8 mouse cellular contexts compared by ENCODE assay signal in the genomic region with DNA sequence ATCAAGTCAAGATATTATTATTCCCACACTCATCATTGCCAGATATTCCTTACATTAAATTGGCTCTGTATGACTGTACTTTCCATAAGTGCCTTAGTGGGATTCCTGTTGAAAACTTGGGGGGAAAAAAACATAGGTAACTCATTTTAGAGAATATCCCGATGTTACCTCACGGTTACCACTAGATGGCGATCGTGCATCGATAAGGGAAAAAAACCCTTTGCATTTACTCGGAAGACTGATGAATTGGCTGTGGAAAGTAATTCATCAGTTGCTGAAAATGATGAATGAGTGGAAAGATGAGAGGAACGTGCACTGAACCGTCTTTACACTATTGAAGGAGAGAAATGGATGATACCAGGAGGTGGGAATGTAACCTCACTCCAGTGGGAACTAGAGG.
DNase-seq lines count a peak whose midpoint lies in the region; ATAC-seq and TF ChIP-seq lines count a peak whose summit lies in the region.
"Had no signal": no experiment of that assay in that cellular context is flagged by ENCODE, and none has a peak within 500 bp of the region (broad histone marks: within the 10 kb centered on the region; RNA-seq: fewer than 3 reads in every experiment).

No protein-coding gene starts in this region.

- no peaks in the 10 kb centered on the region for H3K36me3 ChIP-seq in kidney, postnatal 0 days (ENCODE audit: insufficient read depth, low read length)
- no peaks in the 10 kb centered on the region for H3K36me3 ChIP-seq in ES-E14 (ENCODE audit: control insufficient read depth, insufficient read depth, low read length, poor library complexity, severe bottlenecking)
- H3K36me3 ChIP-seq in embryonic facial prominence, embryonic 11.5 days (replicated peaks; ENCODE audit: control insufficient read depth, insufficient read depth, low read depth, low read length) = no peaks in the 10 kb centered on the region
- H3K36me3 ChIP-seq: embryonic facial prominence, embryonic 13.5 days had no signal

- in situ Hi-C loops in ES-E14 (cut with MboI; ENCODE audit: low sequenced_read_pairs in 2 of 2, unreplicated experiment in 2 of 2) = loop anchor here in 1 of 2 experiments (25.0 kb wide), 1 partner anchor 483 kb away; no protein-coding TSS in a partner anchor

- H3K27ac ChIP-seq in kidney, postnatal 0 days = no peak overlapping the region
- no peak overlapping the region for H3K27ac ChIP-seq in ES-E14 (ENCODE audit: insufficient read depth, low read depth, low read length, poor library complexity, severe bottlenecking)
- H3K27ac ChIP-seq in embryonic facial prominence, embryonic 11.5 days (replicated peaks; ENCODE audit: low read depth, low read length) = no peak overlapping the region
- H3K27ac ChIP-seq: embryonic facial prominence, embryonic 13.5 days had no signal

- H3K4me2 ChIP-seq in kidney, postnatal 0 days (ENCODE audit: low read length) = no peak overlapping the region
- no peak overlapping the region for H3K4me2 ChIP-seq in embryonic facial prominence, embryonic 11.5 days (ENCODE audit: low read depth, low read length)
- H3K4me2 ChIP-seq: embryonic facial prominence, embryonic 13.5 days had no signal

- peak; percentile 3 for DNase-seq in kidney, postnatal 0 days (ENCODE audit: low spot score)
- no peak for DNase-seq in kidney, adult 11 months
- peak; percentile 1 for DNase-seq in A20 (ENCODE audit: low read depth, low spot score)
- DNase-seq in ES-E14 (ENCODE audit: low read depth, low spot score) = peak; percentile 33
- peak; percentile 38 for DNase-seq in embryonic facial prominence, embryonic 11.5 days (ENCODE audit: low spot score)
- DNase-seq in Muller cell, postnatal 12 days (ENCODE audit: inconsistent ontology term) = no peak
- no peak for DNase-seq in ovary, adult 18-20 months (ENCODE audit: low spot score)

- no peak overlapping the region for H3K9ac ChIP-seq in kidney, postnatal 0 days (ENCODE audit: low read depth, low read length)
- no peak overlapping the region for H3K9ac ChIP-seq in ES-E14 (ENCODE audit: insufficient read depth, low read depth, low read length, poor library complexity, severe bottlenecking)
- no peak overlapping the region for H3K9ac ChIP-seq in embryonic facial prominence, embryonic 11.5 days (replicated peaks; ENCODE audit: low read length)
- H3K9ac ChIP-seq: embryonic facial prominence, embryonic 13.5 days had no signal

- 20% methylated on average over 8 of the region's 8 CpGs for WGBS in kidney, postnatal 0 days
- WGBS in embryonic facial prominence, embryonic 11.5 days = 25% methylated on average over 8 of the region's 8 CpGs

- no peak for ATAC-seq in kidney, postnatal 0 days (replicated peaks; ENCODE audit: low FRiP score, low read depth)
- ATAC-seq in embryonic facial prominence, embryonic 11.5 days (replicated peaks; ENCODE audit: insufficient number of reproducible peaks, low FRiP score, low TSS enrichment, low read depth) = no peak

- peak; percentile 71 for TF ChIP-seq CTCF in kidney, postnatal 0 days (IDR thresholded peaks at IDR 0.05; ENCODE audit: low read depth)

- H3K9me3 ChIP-seq in kidney, postnatal 0 days (replicated peaks; ENCODE audit: low read length) = no peaks in the 10 kb centered on the region
- H3K9me3 ChIP-seq in ES-E14 (ENCODE audit: control insufficient read depth, insufficient read depth, low read depth, low read length) = no peaks in the 10 kb centered on the region
- no peaks in the 10 kb centered on the region for H3K9me3 ChIP-seq in embryonic facial prominence, embryonic 11.5 days (replicated peaks; ENCODE audit: control insufficient read depth, low read length)
- H3K9me3 ChIP-seq: embryonic facial prominence, embryonic 13.5 days had no signal

- H3K4me1 ChIP-seq in kidney, postnatal 0 days (replicated peaks; ENCODE audit: insufficient read depth, low read length) = no peaks in the 10 kb centered on the region
- H3K4me1 ChIP-seq in ES-E14 (ENCODE audit: control insufficient read depth in 2 of 2, insufficient read depth in 2 of 2, low read length in 2 of 2, poor library complexity in 1 of 2) = no peaks in the 10 kb centered on the region
- no peaks in the 10 kb centered on the region for H3K4me1 ChIP-seq in embryonic facial prominence, embryonic 11.5 days (ENCODE audit: control insufficient read depth, insufficient read depth, low read length)
- H3K4me1 ChIP-seq: embryonic facial prominence, embryonic 13.5 days had no signal

- H3K27me3 ChIP-seq in kidney, postnatal 0 days (ENCODE audit: insufficient read depth, low read length) = no peaks in the 10 kb centered on the region
- no peaks in the 10 kb centered on the region for H3K27me3 ChIP-seq in embryonic facial prominence, embryonic 11.5 days (ENCODE audit: control insufficient read depth, insufficient read depth, low read length)
- H3K27me3 ChIP-seq: embryonic facial prominence, embryonic 13.5 days had no signal

- H3K4me3 ChIP-seq in kidney, postnatal 0 days (replicated peaks; ENCODE audit: low read depth, low read length) = no peak overlapping the region
- no peak overlapping the region for H3K4me3 ChIP-seq in ES-E14 (ENCODE audit: insufficient read depth in 1 of 2, low read depth in 1 of 2, low read length in 2 of 2, poor library complexity in 1 of 2, severe bottlenecking in 1 of 2)
- no peak overlapping the region for H3K4me3 ChIP-seq in embryonic facial prominence, embryonic 11.5 days (ENCODE audit: low read depth, low read length)
- H3K4me3 ChIP-seq: embryonic facial prominence, embryonic 13.5 days had no signal

TF ChIP-seq in ES-E14, 5 proteins besides CTCF, POLR2A, EP300 and RAD21:
- TF ChIP-seq MAFK (IDR thresholded peaks at IDR 0.05; ENCODE audit: insufficient read depth, low read depth, low read length) (no peak), ZNF384 (IDR thresholded peaks at IDR 0.05; ENCODE audit: low read depth, low read length) (peak; percentile 37; the same call in 1 of the 2 replicates), HCFC1 (IDR thresholded peaks at IDR 0.05; ENCODE audit: borderline replicate concordance, insufficient read depth, low read length) (no peak)
TF ChIP-seq in ES-E14: peak in this region for 1.

Comparison
In these comparisons a context has a peak if more than half of its experiments do, and no peak if none do; other contexts are left out.
1. DNase-seq: peak in kidney, postnatal 0 days (single experiment), A20 (single experiment), ES-E14 (single experiment) and embryonic facial prominence, embryonic 11.5 days (single experiment); none in kidney, adult 11 months (single experiment), Muller cell, postnatal 12 days (single experiment) and ovary, adult 18-20 months (single experiment).